Mouse (Mus musculus): Measurements from ENCODE around the gene Acsl1. TPM values are rescaled to one million over a fixed set of nuclear protein-coding genes. Genes with fewer than 3 reads are reported as not detected.

Acsl1 gene
- 22.1 TPM for polyA plus RNA-seq (2017; shearing (Covaris generic))

DNA sequence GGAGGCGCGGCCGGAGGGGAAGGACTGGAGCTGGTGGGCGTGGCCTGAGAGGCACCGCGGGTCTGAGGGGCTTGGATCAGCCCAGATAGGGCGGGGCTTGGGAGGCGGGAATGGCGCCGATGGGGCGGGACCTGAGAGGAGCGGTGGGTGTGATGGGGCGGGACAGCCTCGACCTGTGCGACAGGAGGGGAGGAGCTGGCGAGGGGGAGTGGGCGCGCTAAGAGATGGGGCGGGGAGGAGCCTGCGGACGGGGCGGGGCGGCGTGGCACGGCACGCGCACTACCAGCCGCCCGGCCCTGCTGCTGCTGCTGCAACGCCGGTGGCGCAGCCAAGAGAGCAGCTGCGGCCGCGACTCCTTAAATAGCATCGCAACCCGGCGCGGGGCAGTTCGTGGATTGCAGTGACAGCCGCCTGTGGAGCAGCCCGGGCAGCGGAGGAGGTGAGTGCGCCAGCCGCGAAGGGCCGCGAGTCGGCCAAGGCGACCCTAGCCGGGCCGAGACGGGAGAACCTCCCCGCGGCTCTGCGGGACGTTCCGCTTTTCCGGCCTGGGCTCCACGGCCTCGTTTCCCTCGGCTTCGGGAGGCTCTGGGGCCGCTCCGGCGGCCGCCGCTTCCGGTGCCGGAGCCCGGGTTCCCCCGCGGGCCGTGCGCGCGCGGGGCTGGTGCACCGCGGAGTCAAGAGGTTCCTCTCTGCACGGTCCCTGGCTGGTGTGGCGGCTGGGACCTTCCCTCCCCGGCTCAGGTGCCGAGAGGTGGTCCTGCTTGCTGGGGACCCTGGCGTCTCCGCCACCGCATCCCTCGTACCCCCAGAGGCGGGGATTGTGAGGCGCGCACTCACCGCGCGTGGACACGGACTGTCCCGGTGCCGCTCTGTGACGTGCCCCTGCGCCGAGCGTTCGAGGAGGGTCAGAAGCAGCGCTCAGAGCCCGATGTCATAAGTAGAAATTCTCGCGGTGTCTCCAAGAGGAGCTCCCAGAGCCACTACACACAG lies at the start of gene Acsl1:
Gene Acsl1, plus strand, starts transcription at position 246 of the 990 bp plus-strand sequence.

DNA sequence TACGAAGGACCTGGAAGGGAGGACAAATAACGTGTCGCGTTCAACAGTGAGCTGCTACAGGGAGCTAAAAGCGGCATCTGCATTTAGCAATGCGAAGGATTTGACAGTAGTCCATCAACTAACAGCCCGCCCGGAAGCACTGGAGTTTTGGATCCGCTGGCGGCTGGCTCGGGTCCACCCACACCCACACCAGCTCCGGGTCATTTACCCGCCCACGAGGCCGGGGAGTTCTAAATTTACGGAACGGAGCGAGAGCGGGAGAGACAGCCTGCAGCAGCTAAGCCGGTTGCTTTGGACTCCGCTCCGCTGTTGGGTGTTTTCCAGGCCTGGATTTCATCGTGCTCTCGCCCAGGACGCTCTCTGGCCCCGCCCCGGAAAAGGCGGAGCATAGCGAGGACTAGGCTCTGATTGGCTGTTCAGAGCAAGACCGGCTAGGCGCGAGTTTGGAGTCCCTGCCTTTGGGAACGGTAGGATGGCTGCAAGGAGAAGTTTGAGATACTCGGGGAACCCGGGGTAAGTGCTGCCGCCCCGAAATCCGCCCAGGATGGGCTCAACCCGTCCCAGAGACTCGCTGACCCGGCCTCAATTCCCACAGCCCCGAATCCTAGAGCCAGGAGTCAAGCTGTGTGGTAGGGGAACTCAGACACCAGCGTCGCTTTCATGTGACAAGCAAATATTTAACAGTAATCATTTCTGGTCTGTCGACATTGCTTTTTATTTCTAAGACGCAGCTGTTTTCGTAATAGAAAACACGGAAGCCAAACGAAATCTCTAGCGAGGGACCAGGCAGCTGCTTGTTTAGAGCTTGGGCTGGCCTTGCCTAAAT lies 81.0 kb downstream of the Acsl1 start, which contains the start of gene Cenpu:
Gene Cenpu, plus strand, starts transcription at position 414 of the 826 bp plus-strand sequence.

Other genes with a start within 250 kb of the Acsl1 start
- not detected for gene Helt, start 176.4 kb upstream of the Acsl1 start, polyA plus RNA-seq (2017; shearing (Covaris generic))
- 2.4 TPM for gene Cenpu, start 81.0 kb downstream of the Acsl1 start, polyA plus RNA-seq (2017; shearing (Covaris generic))
- gene Primpol, start 146.2 kb downstream of the Acsl1 start, polyA plus RNA-seq (2017; shearing (Covaris generic)), result 22.9 TPM
- gene Casp3, start 146.3 kb downstream of the Acsl1 start, polyA plus RNA-seq (2017; shearing (Covaris generic)), result 15.4 TPM